Mouse (Mus musculus): Measurements from ENCODE around the gene Mapk12.

The Mapk12 gene

DNA sequence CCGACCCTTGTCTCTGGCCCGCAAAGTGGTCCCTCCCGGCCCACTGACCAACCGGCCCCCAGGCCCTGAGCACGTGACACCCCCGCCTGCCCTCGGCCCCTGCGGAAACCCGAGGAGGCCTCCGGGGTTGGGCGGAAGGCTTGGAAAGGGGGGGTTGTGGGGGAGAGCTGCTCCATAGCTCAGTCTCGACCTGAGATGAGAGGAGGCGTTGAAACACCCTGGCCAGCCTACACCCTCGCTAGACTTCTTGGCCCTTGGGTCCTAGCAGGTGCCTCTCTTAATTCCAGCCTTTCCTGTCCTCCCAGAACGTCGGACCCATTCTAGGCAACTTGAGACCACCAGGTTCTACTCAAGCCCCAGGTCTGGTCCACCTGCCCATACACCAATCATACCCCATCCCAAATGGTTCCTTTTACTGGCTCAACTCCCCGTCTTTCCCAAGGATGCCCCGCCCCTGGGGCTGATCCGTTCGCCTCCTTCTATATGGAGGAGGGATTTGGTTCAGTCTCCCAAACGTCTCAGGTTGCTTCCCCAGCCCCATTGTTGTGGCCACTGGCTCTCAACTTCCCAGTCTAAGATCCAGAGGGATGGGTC, at the start of gene Mapk12:
TSS of gene Mapk12 (minus strand) at position 45 of the 594 bp plus-strand sequence.
- DNase-seq (ENCODE audit: low spot score in 2 of 2), result no peak

DNA sequence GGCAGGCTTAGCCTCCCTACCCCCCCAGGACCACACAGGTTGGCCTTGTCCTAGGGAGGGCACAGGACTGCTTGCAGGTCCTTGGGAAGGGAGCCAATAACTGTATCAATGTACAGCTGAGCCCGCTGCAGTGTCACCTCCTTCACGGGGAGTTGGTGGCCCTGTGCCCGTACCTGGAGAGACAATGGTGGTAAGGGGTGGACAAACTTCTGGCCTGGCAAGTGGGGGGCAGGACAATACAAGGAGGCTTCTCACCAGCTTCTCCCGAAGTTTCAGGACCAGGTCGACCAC, 44.4 kb upstream of the Mapk12 start:
- peak; percentile 22 to 32 for DNase-seq (ENCODE audit: low spot score in 2 of 2)

DNA sequence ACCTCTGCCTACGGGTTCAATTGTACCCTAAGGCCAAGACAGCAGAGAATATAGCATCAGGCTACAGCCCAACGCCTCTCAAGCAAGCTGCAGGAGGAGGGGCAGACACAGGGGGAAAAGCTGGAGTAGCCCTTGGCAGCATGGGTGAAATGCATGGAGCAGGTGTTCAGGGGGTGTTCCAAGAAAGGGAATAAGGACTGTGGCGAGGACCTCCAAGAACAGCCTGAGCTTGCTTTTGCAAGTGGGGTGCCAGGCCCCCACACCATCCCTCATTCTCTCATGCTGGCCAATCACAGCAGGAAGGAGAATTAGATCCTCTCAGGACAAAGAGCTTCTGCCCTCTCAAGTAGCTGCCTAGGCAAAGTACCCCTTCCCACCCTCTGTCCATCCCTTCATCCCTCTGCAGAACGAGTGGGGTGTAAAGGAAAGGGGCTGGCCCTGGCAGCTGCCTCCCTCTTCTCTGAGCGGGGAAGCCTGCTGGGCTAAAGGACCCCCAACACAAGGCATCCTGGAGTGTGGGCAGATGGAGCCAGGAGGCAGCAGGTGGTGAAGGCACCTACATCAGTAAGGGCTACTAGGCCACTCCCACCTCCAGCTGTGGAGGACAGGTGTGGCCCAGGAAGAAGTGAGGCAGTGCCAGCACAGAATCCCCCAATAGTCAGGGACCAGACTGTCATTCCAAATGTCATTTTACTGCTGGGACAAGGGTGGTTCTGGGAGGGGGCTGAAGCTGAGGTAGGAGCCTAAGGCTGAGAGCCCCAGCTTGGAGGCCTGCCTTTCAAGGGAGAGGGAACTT, 43.8 kb upstream of the Mapk12 start:
- DNase-seq (ENCODE audit: low spot score in 2 of 2), result peak; percentile 21 to 35

DNA sequence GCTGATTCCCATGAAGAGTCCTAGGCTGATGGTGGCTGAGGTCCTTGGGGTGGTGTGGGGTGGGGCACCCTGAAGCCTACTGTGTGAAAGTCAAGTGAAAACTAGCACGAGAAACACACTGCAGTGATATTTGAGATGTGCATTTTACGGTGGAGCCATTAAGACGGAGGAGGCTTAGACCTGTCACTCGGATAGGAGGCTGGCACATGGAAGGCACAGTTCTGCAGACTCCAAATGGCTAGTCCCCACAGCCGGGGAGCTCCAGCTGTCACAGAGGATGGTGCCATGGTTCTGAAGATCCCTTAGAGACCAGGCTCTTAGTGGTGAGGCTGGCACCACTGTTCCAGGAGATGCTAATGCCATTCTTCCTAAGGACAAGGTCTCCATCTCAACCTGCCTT, 42.3 kb upstream of the Mapk12 start:
- DNase-seq (ENCODE audit: low spot score in 2 of 2), result peak; percentile 33 to 40

DNA sequence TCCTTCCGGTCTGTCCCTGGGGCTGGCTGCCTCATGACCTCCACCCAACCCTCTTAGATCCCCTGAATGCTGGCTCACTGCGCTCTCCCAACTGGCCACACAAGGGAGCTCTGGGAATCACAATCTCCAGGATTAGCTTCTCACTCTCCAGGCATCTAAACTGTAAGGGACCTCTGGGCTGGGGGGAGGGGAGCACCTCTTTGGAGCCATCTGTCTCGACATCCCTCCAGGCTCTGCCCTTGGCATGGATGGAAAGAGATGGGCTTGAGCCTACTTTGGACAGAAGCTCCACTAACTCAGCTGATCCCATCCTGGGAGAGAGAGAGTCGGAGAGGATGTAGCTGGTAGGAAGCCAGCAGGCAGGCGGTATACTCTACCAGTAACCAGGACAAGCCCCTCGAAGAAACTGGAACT, 41.8 kb upstream of the Mapk12 start:
- DNase-seq (ENCODE audit: low spot score in 2 of 2), result peak; percentile 55 to 56

DNA sequence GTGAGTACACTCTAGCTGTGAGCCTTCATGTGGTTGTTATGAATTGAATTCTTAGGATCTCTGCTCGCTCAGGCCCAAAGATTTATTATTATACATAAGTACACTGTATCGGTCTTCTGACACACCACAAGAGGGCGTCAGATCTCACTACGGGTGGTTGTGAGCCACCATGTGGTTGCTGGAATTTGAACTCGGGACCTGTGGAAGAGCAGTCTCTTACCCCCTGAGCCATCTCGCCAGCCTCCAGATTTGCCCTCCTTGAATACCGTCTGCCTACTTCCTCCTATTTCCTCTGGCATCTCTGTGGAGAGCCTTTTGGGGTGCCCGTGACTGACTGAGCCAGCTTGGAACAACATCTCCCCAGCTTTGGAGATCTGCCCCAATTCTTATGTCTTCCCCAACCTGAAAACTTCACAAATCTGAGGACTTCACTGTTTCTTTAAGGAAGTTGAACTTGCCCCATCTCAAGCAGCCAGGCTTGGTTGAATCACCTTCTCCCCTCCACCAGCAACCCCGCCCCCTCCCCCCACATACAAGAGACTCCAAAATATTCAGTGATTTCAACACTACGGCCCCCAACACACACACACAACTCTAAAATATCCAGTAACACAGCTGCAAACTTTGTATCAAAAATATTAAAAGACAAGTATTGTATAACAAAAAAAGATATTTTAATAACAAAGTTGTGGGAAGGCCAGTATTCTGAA, 41.2 kb upstream of the Mapk12 start:
- DNase-seq (ENCODE audit: low spot score in 2 of 2), result no peak

DNA sequence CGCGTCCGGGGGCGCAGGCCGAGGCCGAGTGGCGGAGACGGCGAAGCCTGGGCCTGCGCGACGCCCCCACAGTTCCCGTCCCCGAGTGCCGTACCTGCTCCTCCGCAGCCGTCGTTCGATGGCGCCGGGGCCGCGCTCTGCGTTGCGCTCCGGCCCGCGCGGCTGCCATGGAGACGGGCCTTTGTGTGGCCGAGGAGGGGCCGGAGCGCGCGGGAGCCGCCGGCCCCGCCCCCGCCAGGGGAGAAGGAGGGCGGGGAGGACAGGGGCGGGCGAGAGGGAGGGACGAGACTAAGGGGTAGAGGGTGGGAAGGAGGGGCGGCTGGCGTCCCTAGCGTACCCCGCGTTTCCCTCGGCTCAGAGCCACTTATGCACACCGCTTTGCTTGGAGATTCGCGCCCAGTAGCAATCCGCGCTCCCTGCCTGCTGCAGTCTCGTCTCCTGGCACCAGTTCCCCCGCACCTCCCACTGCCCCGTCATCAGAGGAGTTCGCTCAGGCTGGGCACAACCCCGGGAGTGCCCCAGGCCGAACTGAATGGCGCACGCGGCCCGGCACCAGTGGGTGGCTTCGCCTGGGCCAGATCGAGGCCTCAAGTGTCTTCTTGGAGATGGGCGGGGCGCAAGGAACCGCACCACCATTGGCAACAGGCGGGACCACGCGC, 40.2 kb upstream of the Mapk12 start, which contains the start of gene Plxnb2:
TSS of gene Plxnb2 (minus strand) at position 218 of the 659 bp plus-strand sequence.
- DNase-seq (ENCODE audit: low spot score in 2 of 2), result peak; percentile 87 to 91

DNA sequence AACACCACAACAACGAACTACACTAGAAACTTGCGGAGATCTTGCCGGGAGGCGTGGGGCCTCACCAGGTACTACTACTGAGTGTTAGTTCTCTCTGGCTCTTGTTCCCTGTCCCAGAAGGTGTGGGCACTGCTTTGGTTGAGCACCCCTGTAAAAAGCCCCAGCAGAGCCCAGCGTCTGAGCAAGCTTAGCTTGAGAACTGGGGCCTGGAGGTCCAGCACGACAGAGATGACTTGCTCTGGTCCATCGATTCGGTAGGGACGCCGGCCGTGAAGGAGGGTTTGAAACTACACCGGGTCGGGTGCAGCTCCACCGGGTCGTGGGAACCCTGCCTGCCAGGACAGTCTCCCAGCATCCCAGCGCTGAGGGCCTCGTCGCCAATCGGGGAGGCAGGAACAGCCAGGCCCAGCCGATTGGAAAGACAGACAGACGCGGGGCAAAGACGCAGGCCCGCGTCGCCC, 39.6 kb upstream of the Mapk12 start:
- peak in 1 of 2 experiments; percentile 58 for DNase-seq (ENCODE audit: low spot score in 2 of 2)

DNA sequence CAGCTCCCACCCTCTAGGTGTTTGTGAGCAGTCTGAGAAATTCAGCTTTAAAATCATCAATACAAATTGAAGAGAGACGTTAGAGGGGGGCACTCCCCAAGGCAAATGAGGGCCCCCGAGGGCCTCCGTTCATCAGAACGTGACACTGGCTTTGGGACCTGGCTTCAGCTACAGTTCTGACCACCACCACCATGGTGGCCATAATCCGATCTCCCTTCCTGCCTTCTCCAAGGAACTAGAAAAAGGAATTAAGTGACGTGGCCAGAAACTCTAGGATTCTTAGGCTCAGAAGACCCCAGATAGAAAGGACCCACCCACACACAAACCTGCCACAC, 39.1 kb upstream of the Mapk12 start:
- DNase-seq (ENCODE audit: low spot score in 2 of 2), result no peak

DNA sequence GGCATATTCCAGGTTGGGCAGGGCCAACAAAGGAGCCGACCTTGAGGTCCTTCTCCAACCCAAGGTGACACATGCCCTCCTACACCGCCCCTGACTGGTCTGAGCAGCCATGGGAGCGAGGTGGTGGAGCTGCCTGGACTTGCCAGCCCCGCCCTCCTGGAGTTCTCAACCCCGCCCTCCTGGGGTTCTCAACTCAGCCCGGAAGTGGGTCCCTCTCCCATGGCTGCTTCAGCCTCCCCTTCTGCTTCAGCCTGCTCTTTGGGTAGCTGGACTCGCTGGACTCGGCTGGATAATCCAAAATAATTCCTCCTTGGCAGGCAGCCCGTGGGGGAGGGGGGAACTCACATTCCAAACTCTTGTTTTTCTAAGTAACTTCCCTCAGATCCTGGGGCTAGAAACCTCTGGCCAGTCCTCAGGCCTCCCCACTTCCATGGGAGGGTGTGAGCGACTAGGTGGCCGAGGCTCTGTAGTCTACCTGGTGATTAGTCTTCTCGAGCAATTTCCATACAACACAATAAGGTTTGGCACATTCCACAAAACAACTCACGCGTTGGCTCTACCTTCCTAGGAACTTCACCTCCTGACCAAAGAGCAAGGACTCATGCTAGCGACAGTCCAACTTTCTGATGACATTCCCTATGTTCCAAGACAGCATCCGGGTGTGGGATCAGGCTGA, 38.6 kb upstream of the Mapk12 start:
- peak; percentile 69 to 73 for DNase-seq (ENCODE audit: low spot score in 2 of 2)

DNA sequence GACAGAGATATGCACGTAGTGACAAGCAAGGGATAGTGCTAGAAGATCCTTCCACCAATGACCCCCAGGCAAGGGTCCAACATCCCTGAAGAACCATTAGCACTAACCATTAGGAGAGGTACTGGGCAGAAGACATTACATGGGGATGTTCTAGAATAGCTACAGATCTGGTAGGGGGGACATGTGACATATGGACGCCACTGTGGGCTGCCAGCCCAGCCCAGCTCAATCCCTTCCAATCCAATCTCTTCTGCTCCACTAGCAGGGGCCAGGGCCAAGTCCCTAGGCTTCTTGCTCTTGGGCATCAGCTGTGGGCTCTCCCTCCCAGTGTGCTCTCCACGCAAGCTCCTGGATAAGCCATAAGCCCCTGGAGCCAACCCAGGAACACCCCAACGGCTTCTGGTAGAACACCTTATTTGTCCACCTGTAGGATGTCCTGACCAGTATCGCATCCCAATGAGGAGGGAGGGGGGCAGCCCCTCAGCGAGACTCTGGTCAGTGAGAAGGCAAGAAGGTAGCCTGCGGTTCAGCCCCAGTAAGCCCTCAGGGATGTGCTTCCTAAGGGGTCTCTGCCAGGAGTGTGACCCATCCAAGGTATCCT, 37.9 kb upstream of the Mapk12 start:
- no peak for DNase-seq (ENCODE audit: low spot score in 2 of 2)

DNA sequence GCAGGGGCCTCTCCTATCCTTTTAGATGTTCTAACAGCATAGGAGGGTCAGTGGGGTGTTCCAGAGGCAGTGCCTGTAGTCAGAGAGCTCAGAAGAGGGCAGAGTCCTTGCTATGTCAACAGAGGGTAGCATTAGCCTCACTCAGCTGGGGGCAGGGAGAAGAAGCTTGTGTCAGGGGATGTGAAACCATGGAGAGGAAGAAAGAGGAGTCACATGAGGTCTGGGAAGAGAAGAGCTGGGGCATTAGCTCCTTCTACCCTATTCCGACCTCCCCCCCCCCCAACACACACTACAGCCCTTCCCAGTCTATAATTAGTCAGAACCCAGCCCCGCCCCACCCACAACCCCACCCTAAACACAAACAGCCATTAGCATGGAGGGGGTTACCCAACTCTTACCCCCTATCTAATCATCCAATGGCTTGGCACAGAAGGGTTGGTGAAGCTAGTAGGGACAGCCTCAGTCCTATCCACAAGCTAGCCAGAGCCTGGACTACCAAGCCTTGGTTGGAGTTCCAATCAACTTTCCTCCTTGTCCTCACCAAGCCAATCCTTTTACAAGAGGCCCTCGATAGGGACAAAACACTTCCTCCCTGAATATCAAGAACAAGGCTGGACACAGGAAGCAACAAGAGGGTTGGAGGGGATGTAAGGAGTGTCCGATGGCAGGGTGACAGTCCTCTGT, 37.2 kb upstream of the Mapk12 start:
- no peak for DNase-seq (ENCODE audit: low spot score in 2 of 2)

DNA sequence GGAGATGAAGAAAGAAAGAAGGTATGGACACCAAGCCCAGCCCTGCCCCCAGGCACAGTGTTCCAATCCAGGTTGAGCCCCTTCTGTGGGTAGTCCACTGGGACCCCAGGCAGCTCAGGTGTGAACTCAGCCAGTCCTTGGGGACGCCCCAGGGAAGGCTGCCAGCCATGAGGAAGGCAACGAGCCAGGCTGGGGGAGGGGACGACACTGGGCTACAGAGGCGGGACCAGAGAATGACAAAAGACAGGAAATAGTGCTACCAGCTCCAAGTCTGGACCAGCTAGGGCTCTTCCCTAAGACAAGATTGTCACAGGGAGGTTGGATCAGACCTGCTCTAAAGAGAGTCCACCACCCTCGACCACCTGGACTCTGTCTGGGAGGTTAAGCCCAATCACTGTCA, 36.6 kb upstream of the Mapk12 start:
- peak in 1 of 2 experiments; percentile 82 for DNase-seq (ENCODE audit: low spot score in 2 of 2)

DNA sequence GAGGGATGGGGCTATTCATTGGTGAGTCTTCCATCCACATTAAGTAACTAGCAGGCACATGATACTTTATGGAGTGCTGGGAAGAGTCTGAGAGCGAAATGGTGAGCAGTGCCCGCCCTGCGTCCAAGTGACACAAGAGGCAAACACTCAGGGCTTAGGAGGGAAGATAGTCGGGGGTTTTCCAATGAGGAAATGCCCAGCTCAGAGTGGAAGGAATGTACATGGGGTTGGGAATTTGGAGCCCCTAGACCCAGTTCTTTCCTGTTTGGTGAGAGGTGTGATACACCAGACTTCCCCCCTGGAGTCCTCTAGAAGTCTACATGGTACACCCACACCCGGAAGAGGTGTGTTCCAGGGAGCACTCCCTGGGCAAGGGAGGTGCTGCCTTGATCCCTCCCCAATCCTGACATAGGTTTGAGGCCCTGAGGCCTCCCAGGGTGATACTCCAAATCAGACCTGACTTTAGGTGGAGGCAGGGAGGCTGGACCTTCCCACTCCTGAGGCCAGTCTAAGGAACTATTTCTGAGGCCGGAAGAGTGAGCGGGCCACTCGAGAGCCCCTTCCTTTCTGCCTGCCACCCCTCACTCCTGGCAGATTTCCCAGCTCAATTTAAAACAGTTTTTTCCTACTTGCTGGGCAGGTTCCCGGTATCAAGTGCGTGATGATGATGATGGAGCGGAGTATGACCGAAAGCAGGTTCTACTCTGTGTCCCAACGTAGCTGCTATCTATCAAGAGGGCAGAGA, 35.1 kb upstream of the Mapk12 start:
- DNase-seq (ENCODE audit: low spot score in 2 of 2), result no peak

DNA sequence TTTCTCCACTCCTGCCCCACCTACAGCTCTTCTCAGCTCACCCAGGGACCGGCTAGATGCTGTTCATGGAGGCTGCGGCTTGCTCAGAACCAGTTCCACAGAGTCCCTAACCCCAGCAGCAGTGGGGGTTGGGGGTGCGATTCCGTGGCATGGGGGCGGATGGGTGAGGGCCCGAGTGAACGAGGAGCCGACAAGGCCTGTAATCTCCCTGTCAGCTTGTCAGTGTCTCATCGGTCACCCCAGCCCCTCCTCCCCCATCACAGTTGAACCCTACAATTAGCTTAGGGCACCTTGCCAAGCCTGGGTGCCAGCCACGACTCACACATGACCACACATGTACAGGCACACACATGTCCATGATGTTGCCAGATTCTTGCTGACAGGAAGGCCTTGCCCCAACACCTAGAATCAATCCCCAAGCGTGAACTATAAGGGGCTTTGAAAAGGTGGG, 34.4 kb upstream of the Mapk12 start:
- no peak for DNase-seq (ENCODE audit: low spot score in 2 of 2)

DNA sequence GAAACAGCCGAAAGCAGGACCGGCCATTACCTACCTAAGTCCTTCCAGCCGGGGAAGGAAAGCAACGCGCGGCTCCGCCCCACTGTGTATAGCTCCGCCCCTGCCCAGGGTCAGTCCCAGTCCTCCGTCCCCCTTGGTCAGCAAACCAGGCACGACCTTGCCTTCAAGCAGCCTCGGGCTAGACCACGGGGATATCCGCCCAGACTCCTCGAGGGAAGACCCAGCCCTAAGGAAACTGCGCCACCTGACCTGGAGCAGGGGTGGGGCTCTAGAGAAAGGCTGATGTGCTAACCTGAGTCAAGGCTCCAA, 33.4 kb upstream of the Mapk12 start:
- DNase-seq (ENCODE audit: low spot score in 2 of 2), result peak in 1 of 2 experiments; percentile 70

DNA sequence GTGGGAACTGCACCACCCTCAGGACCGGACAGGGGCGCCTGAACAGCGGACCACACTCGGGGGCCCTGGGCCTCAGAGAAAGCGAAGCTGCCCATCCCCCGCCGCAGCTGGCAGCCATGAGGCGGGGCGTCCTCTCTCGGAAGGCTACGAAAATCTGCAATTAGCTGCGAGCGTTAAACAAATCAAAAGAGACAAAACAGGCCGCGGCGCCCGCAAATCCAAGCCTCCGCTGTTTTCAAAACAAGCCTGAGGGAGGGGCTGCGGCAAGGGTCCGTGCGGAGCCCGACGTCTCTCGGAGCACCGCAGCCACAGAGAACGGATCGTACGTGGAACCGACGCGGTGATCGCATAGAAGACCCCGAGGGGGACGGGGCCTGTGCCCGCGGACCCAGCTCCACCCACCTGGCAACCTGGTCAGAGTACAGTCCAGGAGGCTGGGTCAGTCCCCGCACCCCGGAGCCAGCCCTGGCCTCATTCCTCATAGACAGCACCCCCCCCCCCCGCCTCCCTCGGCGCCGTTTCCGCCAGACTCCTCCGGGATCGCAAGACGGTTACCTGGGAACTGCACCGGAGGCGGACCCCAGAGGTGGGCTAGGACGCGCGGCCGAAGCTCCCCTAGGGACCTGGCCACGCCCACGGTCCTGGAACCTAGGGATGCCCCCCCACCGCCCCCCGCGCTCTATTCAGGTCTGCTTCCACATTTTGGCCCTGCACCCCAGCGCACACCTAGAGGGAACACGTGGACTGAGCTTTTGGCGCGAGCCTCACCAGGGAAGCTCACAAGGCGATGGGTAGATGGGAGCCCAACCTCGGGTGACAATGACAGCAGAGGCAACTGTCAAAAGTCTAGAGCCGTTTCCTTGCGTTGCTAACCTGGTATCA, 32.8 kb upstream of the Mapk12 start:
- peak; percentile 73 to 76 for DNase-seq (ENCODE audit: low spot score in 2 of 2)

DNA sequence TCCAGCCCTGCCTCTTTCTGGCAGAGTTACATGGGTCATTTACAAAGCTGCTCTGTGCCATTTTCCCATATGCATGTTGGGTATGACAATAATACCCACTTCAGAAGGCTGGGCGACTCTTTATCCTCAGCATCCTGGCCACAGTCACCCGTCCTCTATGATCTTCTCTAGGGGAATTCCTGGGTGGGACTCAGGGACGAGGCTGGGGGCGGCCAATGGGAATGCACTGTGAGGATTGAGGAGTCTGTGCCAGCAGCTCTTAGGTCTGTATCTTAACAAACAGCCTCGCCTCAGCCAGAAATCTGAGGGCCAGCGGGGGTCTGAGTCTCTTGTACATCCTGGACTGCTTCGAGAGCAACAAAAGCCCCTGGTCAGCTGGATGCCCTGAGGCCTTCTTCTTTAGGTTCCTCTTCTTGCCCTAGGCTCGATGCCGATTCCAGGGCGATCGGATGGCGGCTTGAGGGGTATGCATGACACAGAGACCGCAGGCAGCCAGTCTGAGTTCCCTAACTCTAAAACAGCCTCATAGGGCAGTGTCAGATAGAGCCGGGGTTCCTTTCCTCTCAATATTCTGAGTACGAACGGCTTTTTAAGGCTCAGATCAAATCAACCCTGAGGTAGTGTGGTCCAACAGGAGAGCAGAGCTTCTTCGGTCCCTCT, 31.9 kb upstream of the Mapk12 start:
- DNase-seq (ENCODE audit: low spot score in 2 of 2), result no peak

All from right cerebral cortex, postnatal 10 days (tissue).